Mouse (Mus musculus) stomach, postnatal 0 days (tissue): Measurements from ENCODE around the gene Eif5b. TPM values are rescaled to one million over a fixed set of nuclear protein-coding genes. Genes with fewer than 3 reads are reported as not detected.
"Not testable (repeated sequence)": the region's sequence is repeated elsewhere in the genome, so short reads cannot be mapped to it uniquely, and the experiment has no call there.

Experiments
- ATAC-seq: fragments of 200-750 bp; cut with Nextera tagmentation; 2 replicates; pipeline ENCODE4 v1.8.0; 2017; ENCODE audit not compliant: low FRiP score, low TSS enrichment
- DNase-seq: peaks from one replicate; pipeline ENCODE4 v3.0.0-alpha.2; 2016; ENCODE audit warnings: low spot score
- H3K27ac ChIP-seq: fragments of 300-500 bp; sonication (generic); replicated peaks from 2 replicates; pipeline ENCODE4 v1.5.1; 2014; ENCODE audit warnings: mild to moderate bottlenecking, control low read depth
- H3K27me3 ChIP-seq: fragments of 300-500 bp; sonication (generic); 2 replicates; pipeline ENCODE4 v1.6.1; 2014; ENCODE audit warnings: low read length; ENCODE audit not compliant: control insufficient read depth, insufficient read depth
- H3K36me3 ChIP-seq: fragments of 300-500 bp; sonication (generic); 2 replicates; pipeline ENCODE4 v1.6.1; 2014; ENCODE audit warnings: low read length, mixed read lengths; ENCODE audit not compliant: control insufficient read depth, insufficient read depth
- H3K4me1 ChIP-seq: fragments of 300-500 bp; sonication (generic); replicated peaks from 2 replicates; pipeline ENCODE4 v1.6.1; 2014; ENCODE audit warnings: antibody characterized with exemption; ENCODE audit not compliant: control insufficient read depth, insufficient read depth
- H3K4me2 ChIP-seq: fragments of 300-500 bp; sonication (generic); replicated peaks from 2 replicates; pipeline ENCODE4 v1.6.1; 2014; ENCODE audit warnings: low read depth, mild to moderate bottlenecking, control low read depth, moderate library complexity
- H3K4me3 ChIP-seq: fragments of 300-500 bp; sonication (generic); 2 replicates; pipeline ENCODE4 v1.5.1; 2014; ENCODE audit warnings: low read depth, low read length, control low read depth
- H3K9ac ChIP-seq: fragments of 300-500 bp; sonication (generic); 2 replicates; pipeline ENCODE4 v1.6.1; 2014; ENCODE audit warnings: mild to moderate bottlenecking, low read length, control low read depth, mixed read lengths
- H3K9me3 ChIP-seq: fragments of 300-500 bp; sonication (generic); 2 replicates; pipeline ENCODE4 v1.6.1; 2016; ENCODE audit warnings: low read length; ENCODE audit not compliant: control insufficient read depth
- CTCF ChIP-seq: IDR thresholded peaks from 2 replicates; pipeline ENCODE4 v1.5.1; 2016; ENCODE audit warnings: antibody characterized with exemption, low read depth, mild to moderate bottlenecking, moderate library complexity
- EP300 ChIP-seq: optimal IDR thresholded peaks from 2 replicates; pipeline ENCODE3; 2016; ENCODE audit warnings: antibody characterized with exemption
- WGBS: fragments of 180-500 bp; shearing (Covaris S2); extraction: QIAGEN DNeasy Blood & Tissue Kit; methylation state at CpG from one replicate; pipeline ENCODE4 v1.1.7; 2014; 5-methylcytosine and 5-hydroxymethylcytosine counted together
- polyA plus RNA-seq: library from polyadenylated mRNA; unstranded; fragments of >200 nt; fragmentation: Nextera tagmentation; extraction: Ambion mirVana; gene quantifications from 2 replicates; pipeline ENCODE4 v1.2.1, GENCODE M21; 2015

Gene Eif5b
- polyA plus RNA-seq, 1 experiment from 2014 or later, result 17.7 TPM

DNA sequence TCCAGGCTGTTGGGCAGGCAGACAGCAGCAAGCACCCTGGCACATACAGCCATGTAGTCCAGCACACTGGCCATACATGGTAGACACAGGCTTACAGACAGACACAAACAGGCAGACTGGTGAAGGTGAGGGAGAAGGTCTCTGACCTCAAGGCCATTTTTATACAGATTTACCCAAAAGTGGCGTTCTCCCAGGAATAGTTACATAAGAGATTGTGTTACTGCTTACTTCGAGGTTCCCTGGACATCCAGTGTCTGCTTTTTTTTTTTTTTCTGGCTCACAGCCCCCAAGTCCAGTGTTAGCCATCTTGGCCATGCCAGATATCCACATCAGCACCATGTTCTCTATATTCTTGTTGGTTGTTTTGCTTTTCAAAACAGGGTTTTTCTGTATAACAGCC, 39.3 kb upstream of the Eif5b start:
- no peak for ATAC-seq
- 67% methylated on average over 2 of the region's 2 CpGs for WGBS
- TF ChIP-seq CTCF, result no peak
- TF ChIP-seq EP300, result no peak

GRCm38 (mm10) chr1:37959486-37959885, 38.3 kb upstream of the Eif5b start:
- Histone ChIP-seq H3K36me3 (no peaks in the 10 kb centered on the region), H3K4me3 (no peak overlapping the region), H3K9ac (no peak overlapping the region), H3K4me2 (no peak overlapping the region), H3K27me3 (no peaks in the 10 kb centered on the region), H3K9me3 (no peaks in the 10 kb centered on the region), H3K27ac (no peak overlapping the region), H3K4me1 (no peaks in the 10 kb centered on the region)
- no peak for TF ChIP-seq EP300
- TF ChIP-seq CTCF, result no peak
- 69% methylated on average over 5 of the region's 5 CpGs for whole genome bisulfite sequencing
- no peak for DNase-seq
- no peak for ATAC-seq

More for the DNA sequence above, 39.3 kb upstream of the Eif5b start:
- H3K27me3 ChIP-seq, result no peaks in the 10 kb centered on the region
- H3K9ac ChIP-seq, result no peak overlapping the region
- H3K4me3 ChIP-seq, result no peak overlapping the region
- DNase-seq, result no peak
- H3K9me3 ChIP-seq, result no peaks in the 10 kb centered on the region
- H3K27ac ChIP-seq, result no peak overlapping the region
- H3K36me3 ChIP-seq, result no peaks in the 10 kb centered on the region
- no peak overlapping the region for H3K4me2 ChIP-seq
- no peaks in the 10 kb centered on the region for H3K4me1 ChIP-seq

- H3K4me3 ChIP-seq, result no peak overlapping the region
- TF ChIP-seq CTCF, result 0 out of 2 replicates have a peak, but pooled peaks have one; percentile 3
- TF ChIP-seq EP300, result no peak
- H3K4me1 ChIP-seq, result no peaks in the 10 kb centered on the region
- H3K9ac ChIP-seq, result no peak overlapping the region
- no peaks in the 10 kb centered on the region for H3K27me3 ChIP-seq
- no peak overlapping the region for H3K27ac ChIP-seq
- H3K36me3 ChIP-seq, result no peaks in the 10 kb centered on the region
- H3K4me2 ChIP-seq, result no peak overlapping the region
- H3K9me3 ChIP-seq, result no peaks in the 10 kb centered on the region
- 55% methylated on average over 10 of the region's 10 CpGs for WGBS
- no peak for DNase-seq
- no peak for ATAC-seq
Observed at GRCm38 (mm10) chr1:37965571-37965970, 32.2 kb upstream of the Eif5b start.

GRCm38 (mm10) chr1:37968746-37969145, 29.1 kb upstream of the Eif5b start:
- Histone ChIP-seq H3K9ac (no peak overlapping the region), H3K4me2 (no peak overlapping the region), H3K9me3 (no peaks in the 10 kb centered on the region), H3K27ac (no peak overlapping the region), H3K27me3 (no peaks in the 10 kb centered on the region), H3K4me1 (no peaks in the 10 kb centered on the region), H3K36me3 (no peaks in the 10 kb centered on the region), H3K4me3 (no peak overlapping the region)
- DNase-seq (no peak), ATAC-seq (peak; percentile 49; the same call in 1 of the 2 replicates)
- no peak for TF ChIP-seq EP300
- TF ChIP-seq CTCF, result no peak
- WGBS, result 61% methylated on average over 6 of the region's 6 CpGs

DNA sequence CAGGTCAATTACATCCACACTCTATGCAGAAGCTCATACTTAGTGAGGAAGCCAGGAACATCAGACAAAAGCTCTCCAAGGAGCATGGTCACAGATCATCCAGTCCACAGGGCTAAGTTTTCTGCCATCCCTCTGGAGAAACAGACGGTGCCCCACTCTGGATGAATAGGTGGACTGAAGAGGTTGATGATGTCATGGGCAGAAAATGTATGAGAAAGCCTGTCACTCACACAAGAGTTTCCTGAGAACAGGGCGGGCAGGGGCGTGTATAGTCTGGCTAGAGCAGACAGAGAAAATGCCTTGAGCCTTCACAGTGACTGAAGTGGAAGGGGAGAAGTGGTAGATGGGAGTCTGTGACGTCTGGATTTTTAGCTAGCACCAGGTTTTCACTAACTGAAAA, 26.3 kb upstream of the Eif5b start:
- H3K4me1 ChIP-seq, result no peaks in the 10 kb centered on the region
- H3K9me3 ChIP-seq, result no peaks in the 10 kb centered on the region
- H3K4me2 ChIP-seq, result no peak overlapping the region
- DNase-seq (no peak), ATAC-seq (no peak)
- H3K4me3 ChIP-seq, result no peak overlapping the region
- H3K36me3 ChIP-seq, result no peaks in the 10 kb centered on the region
- H3K9ac ChIP-seq, result no peak overlapping the region
- 44% methylated on average over 4 of the region's 4 CpGs for WGBS
- no peak for TF ChIP-seq EP300
- TF ChIP-seq CTCF, result no peak
- no peaks in the 10 kb centered on the region for H3K27me3 ChIP-seq
- H3K27ac ChIP-seq, result no peak overlapping the region

DNA sequence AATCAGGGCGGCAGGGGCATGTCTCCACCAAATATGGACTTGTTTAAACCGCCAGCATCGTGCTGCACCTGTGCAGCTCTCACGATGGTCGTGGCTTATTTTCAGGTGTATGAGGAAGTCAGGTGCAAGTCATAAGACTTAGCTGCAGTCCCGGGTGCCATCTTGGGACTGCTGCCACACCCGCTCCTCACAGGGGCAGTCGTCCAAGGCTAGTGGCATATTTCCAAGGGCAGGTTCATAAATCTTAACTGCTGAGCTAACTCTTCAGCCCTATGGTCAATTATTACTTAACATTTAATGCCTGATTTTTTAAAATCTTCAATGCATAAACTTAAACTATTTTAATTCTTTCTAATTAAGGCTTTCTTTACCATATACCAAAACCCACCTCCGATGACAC, 21.1 kb upstream of the Eif5b start:
- H3K27me3 ChIP-seq, H3K4me2 ChIP-seq, DNase-seq, ATAC-seq, H3K36me3 ChIP-seq, H3K9me3 ChIP-seq, H3K27ac ChIP-seq, H3K4me1 ChIP-seq, H3K9ac ChIP-seq, H3K4me3 ChIP-seq: not testable (repeated sequence)
- WGBS, result 69% methylated on average over 9 of the region's 9 CpGs
